Mouse (Mus musculus) liver, adult 2 months (tissue): ENCODE measurements around the gene Gm11492. TPM values are rescaled to one million over a fixed set of nuclear protein-coding genes. Genes with fewer than 3 reads are reported as not detected.

Experiments used
- DNase-seq: peaks from one replicate; pipeline ENCODE4 v3.0.0-alpha.2; 2011; ENCODE audit warnings: low read depth, low spot score; ENCODE audit errors: extremely low read depth
- H3K27ac ChIP-seq: fragments of 200-500 bp; replicated peaks from 2 replicates; pipeline ENCODE4 v1.5.1; 2012; ENCODE audit warnings: low read depth, mild to moderate bottlenecking, control low read depth, inconsistent platforms, low read length; ENCODE audit not compliant: insufficient read depth
- H3K27me3 ChIP-seq: fragments of 200-500 bp; 2 replicates; pipeline ENCODE4 v1.6.1; 2012; ENCODE audit warnings: mild to moderate bottlenecking, moderate library complexity, low read length, inconsistent platforms; ENCODE audit not compliant: control insufficient read depth, insufficient read depth
- H3K36me3 ChIP-seq: fragments of 200-500 bp; 2 replicates; pipeline ENCODE4 v1.6.1; 2012; ENCODE audit warnings: low read length, inconsistent platforms; ENCODE audit not compliant: control insufficient read depth, insufficient read depth
- H3K4me1 ChIP-seq: fragments of 200-500 bp; 2 replicates; pipeline ENCODE4 v1.6.1; 2011; ENCODE audit warnings: low read length; ENCODE audit not compliant: control insufficient read depth, insufficient read depth
- H3K4me3 ChIP-seq: fragments of 200-500 bp; 2 replicates; pipeline ENCODE4 v1.5.1; 2011; ENCODE audit warnings: low read depth, mild to moderate bottlenecking, control low read depth, low read length, moderate library complexity; ENCODE audit not compliant: insufficient read depth
- H3K79me2 ChIP-seq: fragments of 200-500 bp; 2 replicates; pipeline ENCODE4 v1.6.1; 2012; ENCODE audit warnings: inconsistent platforms, mild to moderate bottlenecking, low read length, moderate library complexity; ENCODE audit not compliant: control insufficient read depth, insufficient read depth
- H3K9ac ChIP-seq: fragments of 200-500 bp; 2 replicates; pipeline ENCODE4 v1.6.1; 2012; ENCODE audit warnings: low read depth, mild to moderate bottlenecking, control low read depth, inconsistent platforms, low read length
- CTCF ChIP-seq: fragments of 200-500 bp; IDR thresholded peaks from 2 replicates; pipeline ENCODE4 v1.5.1; 2011; ENCODE audit warnings: low read depth, low read length, control low read depth
- POLR2A ChIP-seq: fragments of 200-500 bp; IDR thresholded peaks from 2 replicates; pipeline ENCODE4 v1.6.1; 2011; ENCODE audit warnings: low read length, control low read depth; ENCODE audit not compliant: insufficient read depth; ENCODE audit errors: extremely low read depth
- WGBS: fragments of 180-500 bp; shearing (Covaris S2); methylation state at CpG from one replicate; pipeline ENCODE4 v1.1.7; 2018; 5-methylcytosine and 5-hydroxymethylcytosine counted together
- polyA plus RNA-seq: library from polyadenylated mRNA; depleted of rRNA; stranded (reverse); fragments of >200 nt; gene quantifications from 2 replicates; pipeline ENCODE4 v1.2.3, GENCODE M21; 2012; rRNA removed
- total RNA-seq: library from RNA; depleted of rRNA; stranded (reverse); fragments of >200 nt; gene quantifications from 2 replicates; pipeline ENCODE4 v1.2.3, GENCODE M21; 2014; rRNA removed

The Gm11492 gene
- total RNA-seq: not detected in 2 replicates
- polyA plus RNA-seq: 0.04 TPM in 1 of 2 replicates, not detected in the other

DNA sequence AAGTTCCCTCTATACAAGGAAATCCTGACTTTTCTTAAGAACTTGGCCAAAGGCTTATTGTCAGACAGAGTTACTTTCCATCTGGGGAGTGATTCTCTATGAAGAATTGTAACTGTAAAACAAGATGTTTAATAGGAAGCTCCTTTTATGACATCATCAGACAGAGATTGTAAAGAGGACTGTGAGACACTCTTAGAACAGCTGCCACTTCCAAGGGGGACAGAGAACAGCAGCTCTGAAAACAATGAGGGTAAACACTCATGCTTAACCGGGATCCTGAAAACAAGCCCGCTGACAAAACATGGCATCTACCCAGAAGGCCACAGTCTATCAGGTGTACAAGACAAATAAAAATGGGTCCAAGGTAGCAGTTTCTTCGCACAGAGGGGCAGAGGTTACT lies at the start of gene Gm11492:
Gene Gm11492 (plus strand): TSS at position 153 of the 400 bp plus-strand sequence.
- Histone ChIP-seq H3K27me3 (no peaks in the 10 kb centered on the region), H3K4me3 (no peak within 1 kb of the TSS), H3K4me1 (no peaks in the 10 kb centered on the region), H3K27ac (no peak within 1 kb of the TSS), H3K36me3 (no peaks in the 10 kb centered on the region), H3K79me2 (no peaks in the 10 kb centered on the region), H3K9ac (no peak within 1 kb of the TSS)
- WGBS: 27% methylated on average over 3 of the region's 3 CpGs
- TF ChIP-seq CTCF: no peak
- TF ChIP-seq POLR2A: no peak
- DNase-seq: no peak

DNA sequence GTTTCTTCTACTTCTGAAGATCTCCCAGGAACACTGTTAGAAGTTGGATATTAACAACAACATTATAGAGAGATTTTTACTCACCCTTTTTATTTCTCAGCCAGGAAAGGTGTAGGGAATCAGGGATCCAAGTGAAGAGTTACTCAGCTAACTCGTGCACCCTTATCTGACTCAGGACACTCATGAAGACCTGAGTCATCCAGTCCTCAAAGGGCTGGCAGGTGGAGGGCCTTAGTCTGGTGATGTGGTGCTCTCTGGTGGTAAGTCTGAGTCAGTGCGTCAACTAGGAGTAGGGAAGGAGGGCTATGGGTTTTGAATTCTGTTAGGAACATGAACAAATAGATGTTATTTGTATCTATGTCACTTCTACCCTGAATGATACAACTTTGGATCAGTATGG lies 47.2 kb upstream of the Gm11492 start:
- H3K4me3 ChIP-seq: no peak overlapping the region
- H3K4me1 ChIP-seq: no peaks in the 10 kb centered on the region
- H3K79me2 ChIP-seq: no peaks in the 10 kb centered on the region
- no peak overlapping the region for H3K9ac ChIP-seq
- H3K27me3 ChIP-seq: no peaks in the 10 kb centered on the region
- no peak overlapping the region for H3K27ac ChIP-seq
- peak; percentile 24 for DNase-seq
- TF ChIP-seq CTCF (peak; percentile 53; the same call in 1 of the 2 replicates), POLR2A (no peak)
- WGBS: 21% methylated on average over 2 of the region's 2 CpGs
- no peaks in the 10 kb centered on the region for H3K36me3 ChIP-seq

DNA sequence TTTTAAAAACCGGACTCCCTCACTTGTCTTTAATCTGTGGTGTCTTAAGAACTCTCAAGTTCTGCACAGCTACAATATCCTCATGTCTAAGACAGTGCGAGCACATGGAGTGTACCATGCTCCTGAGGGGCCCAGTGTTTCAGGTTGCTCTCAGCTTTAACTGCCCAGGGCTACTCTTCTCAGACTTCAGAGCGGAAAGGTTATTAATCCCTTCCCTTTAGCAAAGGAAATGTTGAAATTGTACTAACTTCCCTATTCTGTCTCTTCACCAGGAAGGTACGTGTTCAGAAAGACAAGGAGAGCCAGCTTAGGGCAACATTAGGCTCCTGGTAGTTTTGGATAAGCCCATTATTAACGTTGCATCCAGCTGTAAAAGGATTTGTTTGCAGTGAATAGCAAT lies 43.0 kb upstream of the Gm11492 start:
- Histone ChIP-seq H3K4me3 (no peak overlapping the region), H3K79me2 (no peaks in the 10 kb centered on the region), H3K27ac (no peak overlapping the region), H3K27me3 (no peaks in the 10 kb centered on the region), H3K9ac (no peak overlapping the region), H3K36me3 (no peaks in the 10 kb centered on the region), H3K4me1 (0 out of 2 replicates have a peak, but pooled peaks cover 1% of the 10 kb centered on the region)
- WGBS: 84% methylated on average over 5 of the region's 5 CpGs
- TF ChIP-seq CTCF (no peak), POLR2A (no peak)
- no peak for DNase-seq

DNA sequence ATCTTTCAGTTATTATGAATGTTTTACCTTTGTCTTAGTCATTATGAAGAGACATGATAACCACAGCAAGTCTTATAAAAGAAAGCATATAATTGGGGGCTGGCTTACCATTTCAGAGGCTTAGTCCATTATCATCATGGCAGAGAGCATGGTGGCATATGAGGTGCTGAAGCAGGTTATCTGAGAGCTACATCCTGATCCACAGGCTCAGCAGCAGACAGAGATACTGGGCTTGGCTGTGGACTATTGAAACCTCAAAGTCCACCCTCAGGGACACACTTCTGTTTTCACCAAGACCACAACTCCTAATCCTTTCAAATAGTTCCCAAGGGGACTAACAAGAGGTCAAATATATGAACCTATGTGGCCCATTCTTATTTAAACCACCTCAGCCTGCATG lies 42.5 kb upstream of the Gm11492 start:
- Histone ChIP-seq H3K4me1 (0 out of 2 replicates have a peak, but pooled peaks cover 1% of the 10 kb centered on the region), H3K27ac (no peak overlapping the region), H3K79me2 (no peaks in the 10 kb centered on the region), H3K27me3 (no peaks in the 10 kb centered on the region), H3K4me3 (no peak overlapping the region), H3K36me3 (no peaks in the 10 kb centered on the region), H3K9ac (no peak overlapping the region)
- TF ChIP-seq POLR2A: no peak
- DNase-seq: no peak

DNA sequence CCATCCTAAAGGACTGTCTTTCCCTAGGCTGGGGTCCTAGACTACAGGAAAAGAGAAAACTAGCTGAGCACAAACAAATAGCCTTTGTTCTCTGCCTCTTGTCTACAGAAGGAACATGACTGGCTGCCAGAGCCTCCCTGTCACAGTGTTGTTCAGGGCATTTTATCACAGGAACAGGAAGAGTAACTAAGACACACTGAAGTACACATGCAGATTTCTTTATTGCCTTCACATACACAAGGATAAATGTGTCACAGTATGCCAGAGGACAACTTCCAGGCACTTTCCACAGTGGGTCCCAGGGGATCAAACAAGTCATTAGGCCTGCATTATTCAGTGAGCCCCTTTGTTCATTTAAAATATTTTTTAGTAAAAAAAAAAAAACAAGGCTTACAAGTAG lies 41.7 kb upstream of the Gm11492 start:
- TF ChIP-seq CTCF: no peak
- no peak for TF ChIP-seq POLR2A
- H3K9ac ChIP-seq: no peak overlapping the region
- no peak overlapping the region for H3K4me3 ChIP-seq
- H3K27ac ChIP-seq: no peak overlapping the region
- no peaks in the 10 kb centered on the region for H3K79me2 ChIP-seq
- no peak for DNase-seq
- H3K27me3 ChIP-seq: no peaks in the 10 kb centered on the region
- no peaks in the 10 kb centered on the region for H3K36me3 ChIP-seq
- 0 out of 2 replicates have a peak, but pooled peaks cover 1% of the 10 kb centered on the region for H3K4me1 ChIP-seq

DNA sequence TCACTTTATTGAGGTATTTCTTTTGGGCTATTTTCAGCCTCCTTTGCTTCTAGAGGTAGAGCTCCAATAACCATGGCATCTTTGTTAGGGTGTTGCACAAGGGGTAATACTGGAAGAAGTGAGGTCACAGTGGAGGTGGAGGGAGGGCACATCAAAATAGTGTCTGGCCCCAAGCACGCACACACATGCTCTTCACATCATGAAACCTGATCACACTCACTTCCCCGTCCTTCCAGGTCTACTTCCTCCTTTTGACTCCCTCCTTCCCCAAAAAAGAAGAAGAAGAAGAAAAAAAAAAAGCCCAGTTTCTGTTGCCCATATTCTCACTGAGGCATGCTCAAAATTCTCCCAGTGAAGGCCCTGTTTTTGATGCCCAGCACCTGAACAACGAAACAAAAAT lies 39.1 kb upstream of the Gm11492 start:
- Histone ChIP-seq H3K27me3 (no peaks in the 10 kb centered on the region), H3K4me3 (no peak overlapping the region), H3K36me3 (no peaks in the 10 kb centered on the region), H3K27ac (no peak overlapping the region), H3K79me2 (no peaks in the 10 kb centered on the region), H3K4me1 (0 out of 2 replicates have a peak, but pooled peaks cover 1% of the 10 kb centered on the region), H3K9ac (no peak overlapping the region)
- no peak for TF ChIP-seq CTCF
- TF ChIP-seq POLR2A: no peak
- 84% methylated on average over 3 of the region's 3 CpGs for WGBS
- DNase-seq: no peak

DNA sequence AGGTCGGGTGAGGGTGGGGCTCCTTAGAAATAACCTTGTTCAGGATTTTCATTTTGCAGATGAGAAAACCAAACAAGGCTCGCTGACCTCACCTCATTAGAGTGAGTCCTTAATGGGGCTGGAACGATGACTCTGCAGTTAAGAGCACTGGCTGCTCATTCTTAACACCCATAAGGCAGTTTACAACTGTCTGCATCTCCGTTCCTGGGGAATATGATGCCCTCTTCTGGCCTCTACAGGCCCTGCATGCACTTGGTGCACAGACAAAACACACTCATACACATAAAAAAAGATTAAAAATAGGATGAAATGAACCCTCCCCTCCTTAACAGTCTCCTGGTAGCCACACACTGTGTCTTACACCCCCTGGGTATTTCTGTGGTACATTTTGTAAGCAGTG lies 38.5 kb upstream of the Gm11492 start:
- H3K27ac ChIP-seq: no peak overlapping the region
- H3K4me3 ChIP-seq: no peak overlapping the region
- no peak for DNase-seq
- 77% methylated on average over 4 of the region's 4 CpGs for WGBS
- H3K79me2 ChIP-seq: no peaks in the 10 kb centered on the region
- H3K4me1 ChIP-seq: 0 out of 2 replicates have a peak, but pooled peaks cover 1% of the 10 kb centered on the region
- no peaks in the 10 kb centered on the region for H3K36me3 ChIP-seq
- 0 out of 2 replicates have a peak, but pooled peaks have one; percentile 4 for TF ChIP-seq CTCF
- TF ChIP-seq POLR2A: no peak
- no peaks in the 10 kb centered on the region for H3K27me3 ChIP-seq
- H3K9ac ChIP-seq: no peak overlapping the region
